Mouse (Mus musculus): ENCODE data around the gene Bpifb2. TPM values are rescaled to one million over a fixed set of nuclear protein-coding genes. Genes with fewer than 3 reads are reported as not detected.

Bpifb2 gene
- polyA plus RNA-seq, 1 experiment from 2014 or later, result not detected

- Histone ChIP-seq H3K4me1 (replicated peaks; ENCODE audit: control insufficient read depth, insufficient read depth, low read length) (no peaks in the 10 kb centered on the region), H3K36me3 (ENCODE audit: control insufficient read depth, insufficient read depth, low read length) (no peaks in the 10 kb centered on the region), H3K27me3 (ENCODE audit: control insufficient read depth, insufficient read depth, low read length) (no peaks in the 10 kb centered on the region), H3K27ac (ENCODE audit: low read depth, low read length) (no peak overlapping the region), H3K9ac (ENCODE audit: low read depth, low read length) (no peak overlapping the region), H3K4me2 (replicated peaks; ENCODE audit: low read depth, low read length) (no peak overlapping the region), H3K4me3 (ENCODE audit: low read depth, low read length) (no peak overlapping the region), H3K9me3 (ENCODE audit: control insufficient read depth, low read length) (no peaks in the 10 kb centered on the region)
- peak; percentile 79 for DNase-seq (ENCODE audit: low spot score)
- no peak for ATAC-seq (ENCODE audit: low FRiP score)
- 43% methylated on average over 3 of the region's 3 CpGs for WGBS
Measured at GRCm38 (mm10) chr2:153943537-153943936, 68.7 kb downstream of the Bpifb2 start.

DNA sequence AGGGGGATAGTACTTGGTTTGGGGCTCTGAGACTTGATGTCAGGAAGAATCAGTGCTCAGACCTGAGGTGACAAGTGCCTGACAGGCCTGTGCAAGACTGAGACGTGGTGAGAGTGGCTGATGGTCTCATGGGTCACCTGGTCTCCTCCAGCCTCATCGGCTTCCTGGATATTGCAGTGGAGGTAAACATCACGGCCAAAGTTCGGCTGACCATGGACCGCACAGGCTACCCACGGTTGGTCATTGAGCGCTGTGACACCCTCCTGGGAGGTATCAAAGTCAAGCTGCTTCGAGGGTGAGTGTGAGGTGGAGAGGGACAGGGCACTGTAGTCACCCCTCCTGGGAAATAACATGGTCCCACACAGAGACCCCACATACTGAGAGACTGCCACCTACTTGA, 69.7 kb downstream of the Bpifb2 start:
- DNase-seq (ENCODE audit: low spot score), result no peak
- ATAC-seq (ENCODE audit: low FRiP score), result no peak
- Histone ChIP-seq H3K9ac (ENCODE audit: low read depth, low read length) (no peak overlapping the region), H3K36me3 (ENCODE audit: control insufficient read depth, insufficient read depth, low read length) (no peaks in the 10 kb centered on the region), H3K9me3 (ENCODE audit: control insufficient read depth, low read length) (no peaks in the 10 kb centered on the region), H3K4me3 (ENCODE audit: low read depth, low read length) (no peak overlapping the region), H3K4me2 (replicated peaks; ENCODE audit: low read depth, low read length) (no peak overlapping the region), H3K4me1 (replicated peaks; ENCODE audit: control insufficient read depth, insufficient read depth, low read length) (no peaks in the 10 kb centered on the region), H3K27ac (ENCODE audit: low read depth, low read length) (no peak overlapping the region), H3K27me3 (ENCODE audit: control insufficient read depth, insufficient read depth, low read length) (no peaks in the 10 kb centered on the region)
- WGBS, result 87% methylated on average over 8 of the region's 8 CpGs

Other genes with a start within 250 kb of the Bpifb2 start
- 60.0 and 65.6 TPM in 2 replicates for gene Commd7, start 242.3 kb upstream of the Bpifb2 start, polyA plus RNA-seq (2014; fragmentation: Nextera tagmentation; extraction: Ambion mirVana)
- gene Dnmt3b, start 225.6 kb upstream of the Bpifb2 start, polyA plus RNA-seq (2014; fragmentation: Nextera tagmentation; extraction: Ambion mirVana), result 9.9 and 10.3 TPM in 2 replicates
- gene Dnmt3c, start 178.4 kb upstream of the Bpifb2 start, polyA plus RNA-seq (2014; fragmentation: Nextera tagmentation; extraction: Ambion mirVana), result 0.10 TPM in 1 of 2 replicates, not detected in the other
- 376 and 407 TPM in 2 replicates for gene Mapre1, start 133.8 kb upstream of the Bpifb2 start, polyA plus RNA-seq (2014; fragmentation: Nextera tagmentation; extraction: Ambion mirVana)
- not detected in 2 replicates for gene Efcab8, start 95.1 kb upstream of the Bpifb2 start, polyA plus RNA-seq (2014; fragmentation: Nextera tagmentation; extraction: Ambion mirVana)
- gene Sun5, start 4.0 kb upstream of the Bpifb2 start, polyA plus RNA-seq (2014; fragmentation: Nextera tagmentation; extraction: Ambion mirVana), result not detected in 2 replicates
- gene Bpifb6, start 25.3 kb downstream of the Bpifb2 start, polyA plus RNA-seq (2014; fragmentation: Nextera tagmentation; extraction: Ambion mirVana), result 0.08 TPM in 1 of 2 replicates, not detected in the other
- gene Bpifb3, start 43.2 kb downstream of the Bpifb2 start, polyA plus RNA-seq (2014; fragmentation: Nextera tagmentation; extraction: Ambion mirVana), result 0.08 and 0.09 TPM in 2 replicates
- not detected in 2 replicates for gene Bpifb4, start 63.2 kb downstream of the Bpifb2 start, polyA plus RNA-seq (2014; fragmentation: Nextera tagmentation; extraction: Ambion mirVana)
- not detected in 2 replicates for gene Bpifa6, start 99.9 kb downstream of the Bpifb2 start, polyA plus RNA-seq (2014; fragmentation: Nextera tagmentation; extraction: Ambion mirVana)
- gene Bpifa2, start 133.2 kb downstream of the Bpifb2 start, polyA plus RNA-seq (2014; fragmentation: Nextera tagmentation; extraction: Ambion mirVana), result not detected in 2 replicates